Mouse (Mus musculus) heart, embryonic 16.5 days (tissue): Measurements from ENCODE around the gene Cp. TPM values are rescaled to one million over a fixed set of nuclear protein-coding genes. Genes with fewer than 3 reads are reported as not detected.
"Not testable (repeated sequence)": the region's sequence is repeated elsewhere in the genome, so short reads cannot be mapped to it uniquely, and the experiment has no call there.

ENCODE experiments used
- ATAC-seq: fragments of 200-750 bp; cut with Nextera tagmentation; replicated peaks from 2 replicates; pipeline ENCODE4 v1.8.0; 2017; ENCODE audit warnings: moderate number of reproducible peaks; ENCODE audit not compliant: insufficient read depth, low FRiP score; ENCODE audit errors: extremely low read depth
- H3K27ac ChIP-seq: fragments of 300-500 bp; sonication (generic); 2 replicates; pipeline ENCODE4 v1.5.1; 2014; ENCODE audit warnings: mild to moderate bottlenecking, low read length, control low read depth, moderate library complexity
- H3K27me3 ChIP-seq: fragments of 300-500 bp; sonication (generic); 2 replicates; pipeline ENCODE4 v1.6.1; 2014; ENCODE audit warnings: low read length, mixed read lengths; ENCODE audit not compliant: control insufficient read depth, insufficient read depth
- H3K36me3 ChIP-seq: fragments of 300-500 bp; sonication (generic); 2 replicates; pipeline ENCODE4 v1.6.1; 2014; ENCODE audit not compliant: control insufficient read depth, insufficient read depth
- H3K4me1 ChIP-seq: fragments of 300-500 bp; sonication (generic); 2 replicates; pipeline ENCODE4 v1.6.1; 2014; ENCODE audit warnings: low read length, mixed read lengths; ENCODE audit not compliant: control insufficient read depth, insufficient read depth
- H3K4me2 ChIP-seq: fragments of 300-500 bp; sonication (generic); 2 replicates; pipeline ENCODE4 v1.6.1; 2014; ENCODE audit warnings: low read depth, mild to moderate bottlenecking, control low read depth, low read length
- H3K4me3 ChIP-seq: fragments of 300-500 bp; sonication (generic); 2 replicates; pipeline ENCODE4 v1.5.1; 2014; ENCODE audit warnings: mild to moderate bottlenecking, control low read depth, low read length
- H3K9ac ChIP-seq: fragments of 300-500 bp; sonication (generic); 2 replicates; pipeline ENCODE4 v1.6.1; 2014; ENCODE audit warnings: low read length, control low read depth
- H3K9me3 ChIP-seq: fragments of 300-500 bp; sonication (generic); replicated peaks from 2 replicates; pipeline ENCODE4 v1.6.1; 2016; ENCODE audit warnings: low read length; ENCODE audit not compliant: control insufficient read depth
- WGBS: fragments of 180-500 bp; shearing (Covaris S2); extraction: QIAGEN DNeasy Blood & Tissue Kit; methylation state at CpG from one replicate; pipeline ENCODE4 v1.1.7; 2014; 5-methylcytosine and 5-hydroxymethylcytosine counted together
- polyA plus RNA-seq: library from polyadenylated mRNA; unstranded; fragments of >200 nt; fragmentation: Nextera tagmentation; extraction: Ambion mirVana; gene quantifications from 2 replicates; pipeline ENCODE4 v1.2.1, GENCODE M21; 2015

Gene Cp
- 1.9 and 2.3 TPM in 2 replicates for polyA plus RNA-seq

- H3K9ac ChIP-seq = no peak within 1 kb of the TSS
- no peaks in the 10 kb centered on the region for H3K9me3 ChIP-seq
- 55% methylated on average over 5 of the region's 5 CpGs for WGBS
- H3K4me1 ChIP-seq = peaks cover 33% of the 10 kb centered on the region
- H3K4me2 ChIP-seq = peak within 1 kb of the TSS; percentile 7; the same call in 1 of the 2 replicates
- H3K27me3 ChIP-seq = no peaks in the 10 kb centered on the region
- peak within 1 kb of the TSS; percentile 57 for H3K27ac ChIP-seq
- H3K36me3 ChIP-seq = no peaks in the 10 kb centered on the region
- no peak within 1 kb of the TSS for H3K4me3 ChIP-seq
- ATAC-seq = no peak
Measured at GRCm38 (mm10) chr3:19956885-19957284, at the start of gene Cp. Gene Cp (plus strand): TSS chr3:19957054.

DNA sequence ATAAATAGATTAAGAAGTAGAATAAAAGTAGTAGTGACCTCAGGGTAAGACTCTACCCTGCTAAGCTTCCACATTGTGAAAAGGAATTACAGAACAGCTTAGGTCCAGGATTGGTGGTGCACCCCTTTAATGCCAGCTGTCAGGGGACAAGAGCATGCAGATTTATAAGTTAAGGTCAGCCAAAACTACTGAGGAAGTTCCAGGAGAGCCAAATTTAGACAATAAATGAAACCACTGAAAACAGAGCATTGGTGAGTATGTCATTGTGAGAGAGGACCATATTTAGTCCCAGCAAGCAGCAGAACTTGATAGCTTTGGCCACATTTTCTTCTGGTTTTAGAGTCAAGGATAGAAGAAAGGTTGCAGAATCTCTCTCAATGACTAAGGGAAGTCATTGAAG, 8.3 kb upstream of the Cp start:
- no peak overlapping the region for H3K9ac ChIP-seq
- no peaks in the 10 kb centered on the region for H3K36me3 ChIP-seq
- peaks cover 9% of the 10 kb centered on the region for H3K4me1 ChIP-seq
- H3K4me3 ChIP-seq = no peak overlapping the region
- no peaks in the 10 kb centered on the region for H3K9me3 ChIP-seq
- H3K27ac ChIP-seq = no peak overlapping the region
- H3K27me3 ChIP-seq = no peaks in the 10 kb centered on the region
- H3K4me2 ChIP-seq = no peak overlapping the region
- ATAC-seq = no peak

DNA sequence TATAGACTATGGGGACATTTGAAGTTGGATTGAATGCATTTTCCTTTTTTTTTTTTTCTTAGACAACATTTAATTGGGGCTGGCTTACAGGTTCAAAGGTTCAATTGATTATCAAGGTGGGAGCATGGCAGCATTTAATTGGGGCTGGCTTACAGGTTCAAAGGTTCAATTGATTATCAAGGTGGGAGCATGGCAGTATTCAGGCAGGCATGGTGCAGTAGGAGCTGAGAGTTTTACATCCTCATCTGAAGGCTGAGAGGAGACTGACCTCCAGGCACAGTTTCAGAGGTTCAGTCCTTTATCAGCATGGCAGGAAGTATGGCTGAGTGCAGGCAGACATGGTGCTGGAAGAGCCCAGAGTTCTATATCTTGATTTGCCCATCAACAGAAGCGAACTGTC, 7.5 kb upstream of the Cp start:
- H3K36me3 ChIP-seq, H3K27ac ChIP-seq, H3K4me3 ChIP-seq, ATAC-seq, H3K9ac ChIP-seq, H3K27me3 ChIP-seq, H3K4me2 ChIP-seq, H3K9me3 ChIP-seq: not testable (repeated sequence)
- H3K4me1 ChIP-seq = peaks cover 14% of the 10 kb centered on the region
- 85% methylated on average over 1 of the region's 1 CpGs for WGBS

- Histone ChIP-seq H3K4me3 (no peak overlapping the region), H3K27ac (peak overlapping the region; percentile 89), H3K9ac (peak overlapping the region; percentile 25; the same call in 1 of the 2 replicates), H3K4me2 (no peak overlapping the region; the same call in 1 of the 2 replicates), H3K27me3 (no peaks in the 10 kb centered on the region), H3K9me3 (no peaks in the 10 kb centered on the region), H3K36me3 (no peaks in the 10 kb centered on the region), H3K4me1 (peaks cover 22% of the 10 kb centered on the region)
- peak; percentile 28; the same call in 1 of the 2 replicates for ATAC-seq
- WGBS = 53% methylated on average over 1 of the region's 1 CpGs
Measured at GRCm38 (mm10) chr3:19953425-19953824, 3.4 kb upstream of the Cp start.

- Histone ChIP-seq H3K4me1 (peaks cover 27% of the 10 kb centered on the region), H3K27me3 (no peaks in the 10 kb centered on the region), H3K9ac (no peak overlapping the region; the same call in 1 of the 2 replicates), H3K9me3 (no peaks in the 10 kb centered on the region), H3K36me3 (no peaks in the 10 kb centered on the region), H3K4me3 (no peak overlapping the region), H3K27ac (peak overlapping the region; percentile 89), H3K4me2 (no peak overlapping the region)
- 7% methylated on average over 3 of the region's 3 CpGs for WGBS
- peak; percentile 96 for ATAC-seq
Measured at GRCm38 (mm10) chr3:19953865-19954264, 3.0 kb upstream of the Cp start.

- H3K9ac ChIP-seq = no peak overlapping the region
- H3K27me3 ChIP-seq = no peaks in the 10 kb centered on the region
- no peak overlapping the region; the same call in 1 of the 2 replicates for H3K27ac ChIP-seq
- no peak overlapping the region for H3K4me2 ChIP-seq
- ATAC-seq = no peak
- no peaks in the 10 kb centered on the region for H3K9me3 ChIP-seq
- H3K36me3 ChIP-seq = no peaks in the 10 kb centered on the region
- peaks cover 29% of the 10 kb centered on the region for H3K4me1 ChIP-seq
- H3K4me3 ChIP-seq = no peak overlapping the region
Measured at GRCm38 (mm10) chr3:19958031-19958430, 1.2 kb downstream of the Cp start.

DNA sequence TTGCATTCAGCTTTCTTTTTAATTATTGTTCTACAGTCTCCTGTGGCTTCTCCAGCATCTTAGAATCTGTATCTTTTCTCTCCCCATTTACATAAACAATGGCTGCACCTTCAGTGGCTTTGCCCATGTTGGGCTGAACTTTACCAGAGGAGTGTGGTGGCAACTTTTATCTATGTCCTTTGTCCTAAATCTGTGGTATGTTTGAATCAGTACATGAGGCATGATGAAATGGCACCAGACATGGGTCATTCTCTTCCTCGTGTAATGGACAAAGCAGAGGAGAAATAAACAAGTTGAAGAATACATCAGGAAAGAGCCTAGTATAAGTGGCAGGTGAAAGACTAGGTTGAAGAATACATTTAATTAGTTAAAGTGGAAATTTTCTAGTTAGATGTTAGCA, 2.1 kb downstream of the Cp start:
- Histone ChIP-seq H3K27me3 (no peaks in the 10 kb centered on the region), H3K4me3 (no peak overlapping the region), H3K27ac (no peak overlapping the region), H3K4me1 (peaks cover 21% of the 10 kb centered on the region), H3K36me3 (no peaks in the 10 kb centered on the region), H3K9ac (no peak overlapping the region), H3K4me2 (no peak overlapping the region), H3K9me3 (no peaks in the 10 kb centered on the region)
- no peak for ATAC-seq
- 75% methylated on average over 1 of the region's 1 CpGs for WGBS

DNA sequence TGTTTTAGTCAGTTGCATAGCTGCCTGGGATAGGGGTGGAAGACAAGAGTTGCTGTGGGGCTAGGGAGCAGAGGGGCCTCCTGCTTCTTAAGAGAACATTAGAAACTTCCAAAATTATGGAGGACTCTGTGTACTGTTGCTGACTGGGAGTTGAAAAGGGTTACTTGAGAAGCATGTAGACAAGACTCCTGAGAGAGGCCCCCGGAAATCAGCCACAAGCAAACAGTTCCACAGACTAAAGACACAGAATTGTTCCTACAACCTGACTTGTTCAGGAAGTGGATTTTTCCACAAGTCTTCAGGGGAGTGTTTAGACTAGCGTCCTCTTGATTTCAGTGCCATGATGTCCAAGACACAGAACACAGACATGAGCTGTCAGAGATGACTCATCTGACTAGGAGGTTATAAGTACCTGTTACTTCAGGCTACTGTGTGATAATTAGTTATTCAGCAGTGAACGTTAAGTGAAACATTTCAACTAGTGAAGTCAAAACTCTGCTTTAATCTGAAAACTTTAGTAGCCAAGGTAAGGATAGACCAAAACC, 3.8 kb downstream of the Cp start:
- ATAC-seq = no peak
- Histone ChIP-seq H3K9ac (no peak overlapping the region), H3K4me2 (no peak overlapping the region), H3K27ac (peak overlapping the region; percentile 51; the same call in 1 of the 2 replicates), H3K4me3 (no peak overlapping the region), H3K27me3 (no peaks in the 10 kb centered on the region), H3K4me1 (peaks cover 26% of the 10 kb centered on the region), H3K9me3 (no peaks in the 10 kb centered on the region), H3K36me3 (no peaks in the 10 kb centered on the region)
- WGBS = 60% methylated on average over 3 of the region's 3 CpGs

DNA sequence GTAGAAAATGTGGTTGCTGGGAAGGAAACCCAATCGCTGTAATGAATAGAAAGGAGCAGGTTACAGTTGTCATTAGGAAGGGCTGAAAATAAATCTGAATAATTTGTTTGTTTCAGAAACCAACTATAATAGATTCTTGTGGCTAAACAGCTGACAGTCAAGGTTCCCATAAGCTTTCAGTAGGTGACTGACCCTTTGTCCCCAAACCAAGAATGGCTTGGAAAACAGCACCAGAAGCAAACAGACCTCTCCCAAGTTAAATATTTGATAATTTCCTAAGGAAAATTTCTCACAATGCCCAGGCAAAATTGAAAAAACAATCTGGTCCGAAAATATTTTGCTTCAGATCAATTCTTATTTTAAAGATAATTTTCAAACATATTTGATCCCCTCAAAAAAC, 4.5 kb downstream of the Cp start:
- H3K27ac ChIP-seq = no peak overlapping the region
- no peaks in the 10 kb centered on the region for H3K27me3 ChIP-seq
- H3K4me1 ChIP-seq = peaks cover 28% of the 10 kb centered on the region
- H3K4me3 ChIP-seq = no peak overlapping the region
- no peak overlapping the region for H3K9ac ChIP-seq
- no peak overlapping the region for H3K4me2 ChIP-seq
- no peak for ATAC-seq
- no peaks in the 10 kb centered on the region for H3K9me3 ChIP-seq
- H3K36me3 ChIP-seq = no peaks in the 10 kb centered on the region
- 82% methylated on average over 2 of the region's 2 CpGs for WGBS
